Mouse (Mus musculus) ES-Bruce4 (cell line): ENCODE data around the gene Slc29a3.

Source experiments
- CTCF ChIP-seq: IDR thresholded peaks from one replicate; pipeline ENCODE4 v1.8.1; 2011; ENCODE audit warnings: low read depth, low read length
- EP300 ChIP-seq: IDR thresholded peaks from 2 replicates; pipeline ENCODE4 v1.6.1; 2011; ENCODE audit warnings: low read depth, low read length; ENCODE audit not compliant: insufficient read depth

GRCm38 (mm10) chr10:60801168-60801897 lies 48.7 kb upstream of the Slc29a3 start:
- TF ChIP-seq EP300 (no peak), CTCF (no peak)
